Mouse (Mus musculus) midbrain, embryonic 11.5 days (tissue): ENCODE results near the gene Neto2. TPM values are rescaled to one million over a fixed set of nuclear protein-coding genes. Genes with fewer than 3 reads are reported as not detected.
"Not testable (repeated sequence)": the region's sequence is repeated elsewhere in the genome, so short reads cannot be mapped to it uniquely, and the experiment has no call there.

ENCODE experiments used
- ATAC-seq: fragments of 200-750 bp; cut with Nextera tagmentation; 2 replicates; pipeline ENCODE4 v1.8.0; 2017; ENCODE audit warnings: moderate TSS enrichment, moderate library complexity; ENCODE audit not compliant: low FRiP score
- DNase-seq: peaks from one replicate; pipeline ENCODE4 v3.0.0; 2015; ENCODE audit warnings: low spot score; ENCODE audit errors: missing footprints
- H3K27ac ChIP-seq: fragments of 300-500 bp; sonication (generic); 2 replicates; pipeline ENCODE4 v1.5.1; 2014; ENCODE audit warnings: low read depth, low read length
- H3K27me3 ChIP-seq: fragments of 300-500 bp; sonication (generic); 2 replicates; pipeline ENCODE4 v1.6.1; 2014; ENCODE audit warnings: mild to moderate bottlenecking, low read length, moderate library complexity, mixed read lengths; ENCODE audit not compliant: control insufficient read depth, insufficient read depth
- H3K36me3 ChIP-seq: fragments of 300-500 bp; sonication (generic); 2 replicates; pipeline ENCODE4 v1.6.1; 2014; ENCODE audit warnings: mild to moderate bottlenecking, low read length, moderate library complexity, mixed read lengths; ENCODE audit not compliant: control insufficient read depth, insufficient read depth
- H3K4me1 ChIP-seq: fragments of 300-500 bp; sonication (generic); 2 replicates; pipeline ENCODE4 v1.6.1; 2014; ENCODE audit warnings: low read length; ENCODE audit not compliant: control insufficient read depth, insufficient read depth
- H3K4me2 ChIP-seq: fragments of 300-500 bp; sonication (generic); 2 replicates; pipeline ENCODE4 v1.6.1; 2014; ENCODE audit warnings: mild to moderate bottlenecking, moderate library complexity
- H3K4me3 ChIP-seq: fragments of 300-500 bp; sonication (generic); 2 replicates; pipeline ENCODE4 v1.5.1; 2014; ENCODE audit warnings: low read depth, low read length
- H3K9ac ChIP-seq: fragments of 300-500 bp; sonication (generic); 2 replicates; pipeline ENCODE4 v1.6.1; 2014; ENCODE audit warnings: low read length
- H3K9me3 ChIP-seq: fragments of 300-500 bp; sonication (generic); 2 replicates; pipeline ENCODE4 v1.6.1; 2016; ENCODE audit warnings: low read length; ENCODE audit not compliant: control insufficient read depth
- WGBS: fragments of 180-500 bp; shearing (Covaris S2); extraction: QIAGEN DNeasy Blood & Tissue Kit; methylation state at CpG from one replicate; pipeline ENCODE4 v1.1.7; 2014; 5-methylcytosine and 5-hydroxymethylcytosine counted together
- polyA plus RNA-seq: library from polyadenylated mRNA; unstranded; fragments of >200 nt; fragmentation: Nextera tagmentation; extraction: Ambion mirVana; gene quantifications from 2 replicates; pipeline ENCODE4 v1.2.1, GENCODE M21; 2014

The Neto2 gene
- polyA plus RNA-seq, 1 experiment from 2014 or later, result 35.0 TPM

DNA sequence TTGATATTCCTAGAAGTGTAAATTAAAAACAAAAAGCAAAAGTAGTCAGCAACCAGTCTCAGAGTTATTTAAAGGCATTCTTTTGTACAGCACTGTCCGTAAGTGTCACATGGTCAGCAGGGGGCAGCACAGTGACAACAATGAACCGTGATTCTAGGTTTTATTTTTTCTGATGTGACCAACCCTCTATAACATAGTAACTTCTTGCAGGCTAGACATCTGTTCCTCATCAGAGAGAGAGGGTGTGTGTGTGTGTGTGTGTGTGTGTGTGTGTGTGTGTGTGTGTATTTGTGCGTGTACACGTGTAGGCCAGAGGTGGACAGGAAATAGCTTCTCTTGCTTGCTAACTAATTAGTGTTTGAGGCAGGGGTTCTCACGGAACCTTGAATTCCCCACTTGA, 38.7 kb downstream of the Neto2 start:
- WGBS, result 78% methylated on average over 5 of the region's 5 CpGs
- no peak overlapping the region for H3K9ac ChIP-seq
- no peaks in the 10 kb centered on the region for H3K27me3 ChIP-seq
- no peak overlapping the region for H3K27ac ChIP-seq
- peak; percentile 92 for DNase-seq
- H3K4me1 ChIP-seq, result no peaks in the 10 kb centered on the region
- no peaks in the 10 kb centered on the region; the same call in 1 of the 2 replicates for H3K36me3 ChIP-seq
- H3K4me3 ChIP-seq, result no peak overlapping the region
- no peak overlapping the region for H3K4me2 ChIP-seq
- H3K9me3 ChIP-seq, result no peaks in the 10 kb centered on the region
- ATAC-seq, result no peak

DNA sequence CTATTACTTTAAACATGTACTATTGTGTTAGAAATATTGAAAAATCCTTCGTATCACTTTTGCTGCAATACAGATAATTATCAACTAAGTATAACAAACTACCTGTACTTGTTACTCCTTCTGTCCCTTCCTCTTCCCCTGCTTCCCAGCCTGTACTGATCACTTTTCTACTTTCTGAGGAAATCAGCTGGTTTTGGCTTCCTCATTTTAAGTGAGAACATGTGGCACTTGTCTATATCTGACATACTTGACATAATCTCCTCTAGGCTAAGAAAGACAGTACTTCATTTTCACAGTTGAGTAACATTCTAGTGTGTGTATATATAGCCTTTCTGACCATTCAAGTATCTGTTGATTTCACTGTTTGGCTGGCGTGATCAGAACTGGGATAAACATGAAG, 49.5 kb downstream of the Neto2 start:
- ATAC-seq (no peak), DNase-seq (no peak)
- Histone ChIP-seq H3K9me3 (no peaks in the 10 kb centered on the region), H3K4me1 (no peaks in the 10 kb centered on the region), H3K36me3 (no peaks in the 10 kb centered on the region), H3K4me3 (no peak overlapping the region), H3K9ac (no peak overlapping the region), H3K27me3 (no peaks in the 10 kb centered on the region), H3K27ac (no peak overlapping the region), H3K4me2 (no peak overlapping the region)
- 96% methylated on average over 2 of the region's 2 CpGs for WGBS

DNA sequence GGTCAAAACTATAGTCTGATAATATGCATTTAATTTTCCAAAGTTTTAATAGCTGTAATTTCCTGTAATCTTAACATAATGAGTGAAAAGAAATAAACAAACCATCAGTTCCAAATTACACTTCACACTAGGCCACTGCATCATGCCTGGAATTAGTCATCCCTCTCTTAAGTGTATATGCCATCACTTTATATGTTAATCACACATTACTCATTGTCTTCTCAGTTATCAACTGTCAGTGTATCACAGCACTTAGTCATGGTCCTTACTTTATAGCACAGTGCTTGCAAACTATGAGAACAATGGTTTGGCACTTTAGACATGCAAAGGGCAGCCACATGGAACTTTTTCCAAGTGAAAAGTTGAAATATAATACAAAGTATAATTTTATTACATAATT, 52.2 kb downstream of the Neto2 start:
- no peaks in the 10 kb centered on the region for H3K4me1 ChIP-seq
- no peak overlapping the region for H3K9ac ChIP-seq
- H3K36me3 ChIP-seq, result no peaks in the 10 kb centered on the region
- DNase-seq (no peak), ATAC-seq (no peak)
- no peaks in the 10 kb centered on the region for H3K9me3 ChIP-seq
- no peaks in the 10 kb centered on the region for H3K27me3 ChIP-seq
- no peak overlapping the region for H3K4me2 ChIP-seq
- no peak overlapping the region for H3K4me3 ChIP-seq
- no peak overlapping the region for H3K27ac ChIP-seq

DNA sequence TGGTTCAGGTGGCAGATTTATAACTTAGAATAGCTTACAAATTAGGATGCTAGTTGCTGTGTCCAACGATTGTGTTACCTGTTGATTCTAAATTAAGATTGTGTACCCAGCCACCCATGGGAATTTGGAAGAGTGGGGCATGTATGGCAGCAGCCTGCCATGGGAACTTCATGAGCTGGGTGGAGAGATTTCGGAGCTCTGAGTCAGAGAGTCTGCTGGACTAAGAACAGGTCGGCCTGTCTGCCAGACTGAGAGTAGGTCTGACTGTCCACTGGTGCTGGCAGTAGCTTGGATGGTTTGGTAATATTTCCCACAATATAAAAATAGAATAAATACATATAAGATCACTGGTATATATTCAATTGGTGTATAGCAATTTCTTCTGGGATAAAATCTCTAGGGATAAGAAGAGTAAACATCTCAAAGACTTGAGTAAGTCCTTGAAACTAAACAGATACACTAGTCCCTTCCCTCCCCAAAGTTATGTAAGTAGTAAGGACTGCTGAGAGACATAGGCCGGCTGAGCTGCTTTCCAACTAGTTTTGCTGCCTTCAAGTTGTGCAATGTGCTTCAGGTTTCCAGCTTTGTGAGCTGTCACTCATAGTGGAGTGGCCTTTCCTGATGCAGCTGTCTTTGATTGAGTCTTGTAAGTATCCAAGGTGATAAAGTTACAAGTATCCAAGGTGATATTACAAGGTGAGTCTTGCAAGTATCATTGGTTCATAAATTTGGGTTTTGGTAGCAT, 55.6 kb downstream of the Neto2 start:
- Histone ChIP-seq H3K4me2 (no peak overlapping the region), H3K27ac (no peak overlapping the region), H3K4me1 (no peaks in the 10 kb centered on the region), H3K27me3 (no peaks in the 10 kb centered on the region), H3K4me3 (no peak overlapping the region), H3K9ac (no peak overlapping the region), H3K36me3 (peaks cover 6% of the 10 kb centered on the region; the same call in 1 of the 2 replicates), H3K9me3 (no peaks in the 10 kb centered on the region)
- DNase-seq, result no peak
- no peak for ATAC-seq
- 87% methylated on average over 4 of the region's 4 CpGs for WGBS

DNA sequence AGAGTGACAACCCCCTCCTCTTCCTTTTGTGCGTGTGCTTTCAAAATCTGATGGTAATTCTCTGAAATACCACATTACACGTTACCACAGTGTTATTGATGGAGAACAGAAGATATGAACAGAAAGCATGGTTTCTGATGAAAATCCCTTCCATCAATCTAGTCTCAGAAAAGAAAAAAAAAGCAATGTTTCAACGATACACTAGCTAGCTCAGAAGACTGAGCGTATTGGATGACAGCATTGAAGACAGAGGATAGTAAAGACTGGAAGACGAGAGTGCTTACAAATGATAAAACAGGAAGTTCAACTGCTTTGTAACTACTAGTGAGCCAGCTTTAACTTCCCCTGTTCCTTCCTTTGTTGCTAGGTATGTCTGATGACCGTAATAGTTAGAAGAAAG, 76.3 kb downstream of the Neto2 start:
- Histone ChIP-seq H3K27ac (no peak overlapping the region), H3K27me3 (no peaks in the 10 kb centered on the region), H3K4me3 (no peak overlapping the region), H3K9me3 (no peaks in the 10 kb centered on the region), H3K4me2 (no peak overlapping the region), H3K9ac (no peak overlapping the region), H3K36me3 (peaks cover 2% of the 10 kb centered on the region; the same call in 1 of the 2 replicates), H3K4me1 (no peaks in the 10 kb centered on the region)
- ATAC-seq, result no peak
- WGBS, result 88% methylated on average over 6 of the region's 6 CpGs
- DNase-seq, result no peak

DNA sequence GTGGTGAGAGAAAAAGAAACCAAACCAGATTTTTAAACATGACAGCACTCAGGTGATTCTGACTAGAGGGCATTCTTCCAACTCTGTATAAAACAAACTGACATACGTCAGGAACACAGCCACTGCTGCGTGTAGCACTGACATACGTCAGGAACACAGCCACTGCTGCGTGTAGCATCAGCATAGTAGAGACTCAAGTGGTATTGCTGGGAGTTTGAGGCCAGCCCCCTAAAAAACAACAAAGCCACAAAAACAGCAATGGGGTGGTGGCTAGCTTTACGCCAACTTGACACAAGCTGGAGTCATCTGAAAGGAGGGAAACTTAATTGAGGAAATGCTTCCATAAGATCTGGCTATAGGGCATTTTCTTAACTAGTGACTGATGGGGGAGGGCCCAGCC, 77.5 kb downstream of the Neto2 start:
- ATAC-seq, result no peak
- no peak overlapping the region for H3K27ac ChIP-seq
- no peaks in the 10 kb centered on the region for H3K36me3 ChIP-seq
- no peaks in the 10 kb centered on the region for H3K9me3 ChIP-seq
- H3K4me1 ChIP-seq, result no peaks in the 10 kb centered on the region
- H3K27me3 ChIP-seq, result no peaks in the 10 kb centered on the region
- no peak overlapping the region for H3K4me2 ChIP-seq
- no peak overlapping the region for H3K4me3 ChIP-seq
- no peak for DNase-seq
- no peak overlapping the region for H3K9ac ChIP-seq
- WGBS, result 93% methylated on average over 5 of the region's 5 CpGs

DNA sequence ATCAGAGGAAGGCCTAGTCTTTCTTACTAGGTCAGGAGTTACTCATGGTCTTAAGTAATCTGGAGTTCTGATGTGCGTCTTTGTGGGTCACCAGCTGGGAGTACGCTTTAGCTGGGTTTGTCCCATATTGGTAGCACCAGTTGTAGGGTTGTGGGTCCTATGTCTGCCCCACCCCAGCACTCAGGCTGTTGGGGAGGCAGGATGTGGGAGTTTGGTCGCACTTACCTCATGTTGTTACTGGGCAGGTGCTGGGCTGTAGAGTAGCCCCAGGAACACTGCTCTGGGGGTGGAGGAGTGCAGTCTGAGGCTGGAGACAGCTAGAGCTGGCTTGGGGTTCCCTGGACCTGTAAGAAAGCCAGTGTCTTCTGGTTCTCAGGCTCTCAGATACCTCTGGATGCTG, 81.9 kb downstream of the Neto2 start:
- no peaks in the 10 kb centered on the region for H3K9me3 ChIP-seq
- H3K4me1 ChIP-seq, result no peaks in the 10 kb centered on the region
- no peak for DNase-seq
- 87% methylated on average over 3 of the region's 3 CpGs for WGBS
- no peak overlapping the region for H3K9ac ChIP-seq
- no peak overlapping the region for H3K27ac ChIP-seq
- no peak overlapping the region for H3K4me2 ChIP-seq
- H3K36me3 ChIP-seq, result no peaks in the 10 kb centered on the region
- no peaks in the 10 kb centered on the region for H3K27me3 ChIP-seq
- H3K4me3 ChIP-seq, result no peak overlapping the region
- ATAC-seq, result no peak

DNA sequence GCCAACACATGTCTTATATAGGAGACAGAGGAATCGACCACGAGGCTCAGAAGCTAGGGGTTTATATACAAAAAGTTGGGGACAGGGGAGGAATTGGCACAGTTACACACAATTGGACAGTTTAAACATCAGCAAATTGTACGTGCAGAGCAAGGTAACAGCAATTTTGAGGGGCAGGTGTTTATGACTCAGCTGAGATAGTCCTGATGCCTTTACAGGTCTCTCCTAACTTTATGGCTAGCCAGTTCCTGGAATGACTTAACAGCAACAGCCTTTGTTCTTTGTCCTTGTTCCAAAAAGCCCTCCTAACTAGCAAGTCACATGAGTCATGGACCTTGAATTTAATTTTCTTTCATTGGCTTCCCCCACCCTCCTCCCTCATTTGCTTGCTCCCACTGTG, 83.6 kb downstream of the Neto2 start:
- H3K9me3 ChIP-seq, H3K9ac ChIP-seq, H3K4me2 ChIP-seq, H3K36me3 ChIP-seq, H3K27ac ChIP-seq, ATAC-seq, H3K4me3 ChIP-seq, H3K27me3 ChIP-seq, DNase-seq, H3K4me1 ChIP-seq: not testable (repeated sequence)
- 96% methylated on average over 3 of the region's 3 CpGs for WGBS

DNA sequence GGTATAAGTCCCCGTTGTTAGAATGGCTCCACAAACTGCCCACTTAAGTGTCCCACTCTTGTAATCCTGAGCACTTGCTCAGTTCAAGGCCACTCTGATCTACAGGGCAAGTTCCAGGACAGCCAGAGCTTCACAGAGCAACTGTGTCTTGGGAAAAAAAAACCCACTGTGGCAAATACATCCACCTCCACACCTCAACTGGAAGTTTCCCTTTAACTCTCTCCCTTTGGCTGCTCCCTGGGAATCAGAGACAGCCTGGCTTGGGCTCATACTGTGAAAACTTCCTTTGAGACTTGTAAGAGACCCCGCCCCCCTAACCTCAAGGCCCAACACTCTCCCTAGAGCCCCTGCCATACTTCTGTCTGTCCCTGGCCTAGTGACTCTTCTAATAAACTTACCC, 91.9 kb downstream of the Neto2 start:
- WGBS, result 78% methylated on average over 2 of the region's 2 CpGs
- H3K4me1 ChIP-seq, result no peaks in the 10 kb centered on the region
- no peak overlapping the region for H3K4me2 ChIP-seq
- no peak overlapping the region for H3K4me3 ChIP-seq
- H3K36me3 ChIP-seq, result no peaks in the 10 kb centered on the region
- no peaks in the 10 kb centered on the region for H3K27me3 ChIP-seq
- no peak for DNase-seq
- no peak overlapping the region for H3K27ac ChIP-seq
- ATAC-seq, result no peak
- H3K9me3 ChIP-seq, result no peaks in the 10 kb centered on the region
- H3K9ac ChIP-seq, result no peak overlapping the region
